In genomic region chr6:29432676-29433037, GRCm38 (mm10) we compare ENCODE assay signal across 8 mouse cellular contexts. TPM values are rescaled to one million over a fixed set of nuclear protein-coding genes. Genes with fewer than 3 reads are reported as not detected.
A peak's percentile ranks its signal among the peaks of the same experiment; 100 is the strongest.
DNase-seq lines count a peak whose midpoint lies in the region; ATAC-seq and TF ChIP-seq lines count a peak whose summit lies in the region.
"Had no signal": no experiment of that assay in that cellular context is flagged by ENCODE, and none has a peak within 500 bp of the region (broad histone marks: within the 10 kb centered on the region; RNA-seq: fewer than 3 reads in every experiment).

No protein-coding gene starts in this region.

- peak overlapping the region; percentile 52 for H3K4me3 ChIP-seq in lung, embryonic 15.5 days
- peak overlapping the region; percentile 45 for H3K4me3 ChIP-seq in forebrain, embryonic 15.5 days
- H3K4me3 ChIP-seq in liver, embryonic 14.5 days (ENCODE audit: insufficient read depth in 1 of 2, low read depth in 2 of 2, low read length in 2 of 2), result peak overlapping the region in 1 of 2 experiments; percentile 35; a peak in 2 of 4 replicates
- peak overlapping the region; percentile 62 for H3K4me3 ChIP-seq in stomach, postnatal 0 days (ENCODE audit: low read depth, low read length)

- H3K9me3 ChIP-seq in lung, embryonic 15.5 days, result no peaks in the 10 kb centered on the region
- H3K9me3 ChIP-seq in forebrain, embryonic 15.5 days, result no peaks in the 10 kb centered on the region
- H3K9me3 ChIP-seq in liver, embryonic 14.5 days (ENCODE audit: control insufficient read depth, low read length), result no peaks in the 10 kb centered on the region
- no peaks in the 10 kb centered on the region for H3K9me3 ChIP-seq in stomach, postnatal 0 days (ENCODE audit: control insufficient read depth, low read length)

- H3K36me3 ChIP-seq in lung, embryonic 15.5 days, result no peaks in the 10 kb centered on the region
- H3K36me3 ChIP-seq in forebrain, embryonic 15.5 days, result no peaks in the 10 kb centered on the region
- H3K36me3 ChIP-seq in liver, embryonic 14.5 days (replicated peaks; ENCODE audit: control insufficient read depth, insufficient read depth, low read depth), result no peaks in the 10 kb centered on the region
- no peaks in the 10 kb centered on the region for H3K36me3 ChIP-seq in stomach, postnatal 0 days (ENCODE audit: control insufficient read depth, insufficient read depth, low read length)

- ATAC-seq in lung, embryonic 15.5 days (ENCODE audit: borderline replicate concordance, extremely low read depth, low FRiP score, low TSS enrichment), result no peak
- ATAC-seq in forebrain, embryonic 15.5 days (replicated peaks), result no peak
- ATAC-seq in liver, embryonic 14.5 days (ENCODE audit: insufficient read depth), result no peak
- no peak for ATAC-seq in stomach, postnatal 0 days (ENCODE audit: low FRiP score, low TSS enrichment)
- ATAC-seq in CD4-positive, CD25-positive, alpha-beta regulatory T cell, adult 4 months, result no peak

- no peak overlapping the region for H3K9ac ChIP-seq in lung, embryonic 15.5 days
- H3K9ac ChIP-seq in forebrain, embryonic 15.5 days (replicated peaks), result peak overlapping the region; percentile 49
- no peak overlapping the region for H3K9ac ChIP-seq in liver, embryonic 14.5 days (replicated peaks)
- H3K9ac ChIP-seq in stomach, postnatal 0 days (ENCODE audit: low read length), result peak overlapping the region; percentile 75; the same call in 1 of the 2 replicates

- H3K27me3 ChIP-seq in lung, embryonic 15.5 days, result peaks cover 26% of the 10 kb centered on the region
- H3K27me3 ChIP-seq in forebrain, embryonic 15.5 days, result peaks cover 25% of the 10 kb centered on the region
- peaks cover 43% of the 10 kb centered on the region for H3K27me3 ChIP-seq in liver, embryonic 14.5 days (ENCODE audit: control insufficient read depth, insufficient read depth, low read length)
- H3K27me3 ChIP-seq in stomach, postnatal 0 days (ENCODE audit: control insufficient read depth, insufficient read depth, low read length), result peaks cover 3% of the 10 kb centered on the region; the same call in 1 of the 2 replicates

- DNase-seq in lung, postnatal 10 days, result no peak
- DNase-seq in liver, embryonic 14.5 days (ENCODE audit: low read depth in 3 of 3, low spot score in 3 of 3), result no peak
- no peak for DNase-seq in stomach, postnatal 0 days (ENCODE audit: low spot score)
- DNase-seq in testis, postnatal 14 days (ENCODE audit: low spot score), result no peak

- no peak for TF ChIP-seq EP300 in liver, embryonic 14.5 days (IDR thresholded peaks at IDR 0.05; ENCODE audit: low read depth)
- no peak for TF ChIP-seq EP300 in stomach, postnatal 0 days (optimal IDR thresholded peaks at IDR 0.05)

- peak overlapping the region; percentile 88 for H3K4me2 ChIP-seq in lung, embryonic 15.5 days
- peak overlapping the region; percentile 80 for H3K4me2 ChIP-seq in forebrain, embryonic 15.5 days (replicated peaks)
- H3K4me2 ChIP-seq in liver, embryonic 14.5 days (ENCODE audit: low read depth), result peak overlapping the region; percentile 49; the same call in 1 of the 2 replicates
- peak overlapping the region; percentile 69 for H3K4me2 ChIP-seq in stomach, postnatal 0 days (replicated peaks; ENCODE audit: low read depth)

- TF ChIP-seq CTCF in liver, embryonic 14.5 days (IDR thresholded peaks at IDR 0.05; ENCODE audit: low read depth), result no peak
- TF ChIP-seq CTCF in stomach, postnatal 0 days (IDR thresholded peaks at IDR 0.05; ENCODE audit: low read depth), result no peak

- H3K4me1 ChIP-seq in lung, embryonic 15.5 days, result peaks cover 40% of the 10 kb centered on the region
- H3K4me1 ChIP-seq in forebrain, embryonic 15.5 days, result peaks cover 53% of the 10 kb centered on the region
- H3K4me1 ChIP-seq in liver, embryonic 14.5 days (replicated peaks; ENCODE audit: control insufficient read depth in 2 of 2, insufficient read depth in 2 of 2, low read length in 1 of 2), result no peaks in the 10 kb centered on the region
- H3K4me1 ChIP-seq in stomach, postnatal 0 days (replicated peaks; ENCODE audit: control insufficient read depth, insufficient read depth), result no peaks in the 10 kb centered on the region

- no peak overlapping the region; the same call in 1 of the 2 replicates for H3K27ac ChIP-seq in lung, embryonic 15.5 days
- no peak overlapping the region for H3K27ac ChIP-seq in forebrain, embryonic 15.5 days (replicated peaks)
- H3K27ac ChIP-seq in liver, embryonic 14.5 days, result no peak overlapping the region
- H3K27ac ChIP-seq in stomach, postnatal 0 days (replicated peaks), result no peak overlapping the region; the same call in 1 of the 2 replicates

RNA-seq across cellular contexts. Expression of gene Flnc, which starts 0.4 kb away (rescaled TPM):
- polyA plus RNA-seq in lung, embryonic 15.5 days (2015; fragmentation: Nextera tagmentation; extraction: Ambion mirVana), result 5.8 and 6.7 TPM in 2 replicates
- 1.9 and 2.0 TPM in 2 replicates for polyA plus RNA-seq in forebrain, embryonic 15.5 days (2015; fragmentation: Nextera tagmentation; extraction: Ambion mirVana)
- 0.23 and 0.30 TPM in 2 replicates for polyA plus RNA-seq in liver, embryonic 14.5 days (2012; rRNA removed)
- 0.14 and 0.33 TPM in 2 replicates for polyA plus RNA-seq in liver, embryonic 14.5 days (2014; fragmentation: Nextera tagmentation; extraction: Ambion mirVana)
- polyA plus RNA-seq in stomach, postnatal 0 days (2015; fragmentation: Nextera tagmentation; extraction: Ambion mirVana), result 5.5 and 5.9 TPM in 2 replicates
- not detected for polyA plus RNA-seq in CD4-positive, CD25-positive, alpha-beta regulatory T cell, adult 4 months (2017; shearing (Covaris generic))
- polyA plus RNA-seq: erythroblast, embryonic 14.5 days had no signal

RNA-seq across cellular contexts. Expression of gene Atp6v1f, which starts 34.9 kb away (rescaled TPM):
- polyA plus RNA-seq in lung, embryonic 15.5 days (2015; fragmentation: Nextera tagmentation; extraction: Ambion mirVana), result 201 and 209 TPM in 2 replicates
- polyA plus RNA-seq in forebrain, embryonic 15.5 days (2015; fragmentation: Nextera tagmentation; extraction: Ambion mirVana), result 327 TPM in 2 replicates
- 107 and 111 TPM in 2 replicates for polyA plus RNA-seq in liver, embryonic 14.5 days (2012; rRNA removed)
- polyA plus RNA-seq in liver, embryonic 14.5 days (2014; fragmentation: Nextera tagmentation; extraction: Ambion mirVana), result 137 and 139 TPM in 2 replicates
- 263 and 269 TPM in 2 replicates for polyA plus RNA-seq in stomach, postnatal 0 days (2015; fragmentation: Nextera tagmentation; extraction: Ambion mirVana)
- 100 to 1,000 TPM; 325 to 332 TPM for polyA plus RNA-seq in CD4-positive, CD25-positive, alpha-beta regulatory T cell, adult 4 months (2017; shearing (Covaris generic))

RNA-seq across cellular contexts. Expression of gene Ccdc136, which starts 36.5 kb away (rescaled TPM):
- 7.8 and 9.1 TPM in 2 replicates for polyA plus RNA-seq in lung, embryonic 15.5 days (2015; fragmentation: Nextera tagmentation; extraction: Ambion mirVana)
- 42.2 and 42.8 TPM in 2 replicates for polyA plus RNA-seq in forebrain, embryonic 15.5 days (2015; fragmentation: Nextera tagmentation; extraction: Ambion mirVana)
- 0.17 and 0.37 TPM in 2 replicates for polyA plus RNA-seq in liver, embryonic 14.5 days (2012; rRNA removed)
- polyA plus RNA-seq in liver, embryonic 14.5 days (2014; fragmentation: Nextera tagmentation; extraction: Ambion mirVana), result 0.09 and 0.27 TPM in 2 replicates
- 12.4 and 12.6 TPM in 2 replicates for polyA plus RNA-seq in stomach, postnatal 0 days (2015; fragmentation: Nextera tagmentation; extraction: Ambion mirVana)
- under 1 TPM in 1 of 2 experiments, not detected in 1; 0.51 TPM for polyA plus RNA-seq in CD4-positive, CD25-positive, alpha-beta regulatory T cell, adult 4 months (2017; shearing (Covaris generic))
- polyA plus RNA-seq: erythroblast, embryonic 14.5 days had no signal

RNA-seq across cellular contexts. Expression of gene Atp6v1fnb, which starts 38.6 kb away (rescaled TPM):
- polyA plus RNA-seq in lung, embryonic 15.5 days (2015; fragmentation: Nextera tagmentation; extraction: Ambion mirVana), result not detected in 2 replicates
- polyA plus RNA-seq in forebrain, embryonic 15.5 days (2015; fragmentation: Nextera tagmentation; extraction: Ambion mirVana), result 0.29 TPM in 1 of 2 replicates, not detected in the other
- 0.11 TPM in 1 of 2 replicates, not detected in the other for polyA plus RNA-seq in liver, embryonic 14.5 days (2012; rRNA removed)
- not detected in 2 replicates for polyA plus RNA-seq in liver, embryonic 14.5 days (2014; fragmentation: Nextera tagmentation; extraction: Ambion mirVana)
- polyA plus RNA-seq in stomach, postnatal 0 days (2015; fragmentation: Nextera tagmentation; extraction: Ambion mirVana), result not detected in 2 replicates
- not detected for polyA plus RNA-seq in CD4-positive, CD25-positive, alpha-beta regulatory T cell, adult 4 months (2017; shearing (Covaris generic))
- polyA plus RNA-seq: erythroblast, embryonic 14.5 days had no signal

RNA-seq across cellular contexts. Expression of gene Opn1sw, which starts 44.4 kb away (rescaled TPM):
- polyA plus RNA-seq in lung, embryonic 15.5 days (2015; fragmentation: Nextera tagmentation; extraction: Ambion mirVana), result 0.44 and 0.77 TPM in 2 replicates
- 0.37 and 0.50 TPM in 2 replicates for polyA plus RNA-seq in forebrain, embryonic 15.5 days (2015; fragmentation: Nextera tagmentation; extraction: Ambion mirVana)
- polyA plus RNA-seq in liver, embryonic 14.5 days (2012; rRNA removed), result not detected in 2 replicates
- 0.06 TPM in 1 of 2 replicates, not detected in the other for polyA plus RNA-seq in liver, embryonic 14.5 days (2014; fragmentation: Nextera tagmentation; extraction: Ambion mirVana)
- polyA plus RNA-seq in stomach, postnatal 0 days (2015; fragmentation: Nextera tagmentation; extraction: Ambion mirVana), result 1.9 and 2.1 TPM in 2 replicates
- polyA plus RNA-seq in CD4-positive, CD25-positive, alpha-beta regulatory T cell, adult 4 months (2017; shearing (Covaris generic)), result under 1 TPM; 0.38 to 0.62 TPM
- polyA plus RNA-seq: erythroblast, embryonic 14.5 days had no signal

Comparison
In these comparisons a context has a peak if more than half of its experiments do, and no peak if none do; other contexts are left out.
1. H3K9ac ChIP-seq: peak in forebrain, embryonic 15.5 days (single experiment) and stomach, postnatal 0 days (single experiment); none in lung, embryonic 15.5 days (single experiment) and liver, embryonic 14.5 days (single experiment).
2. Peak in every context shown above with its lines, with median percentiles within 50 percentile points of each other: H3K4me2 ChIP-seq.